Mouse (Mus musculus) R1 (cell line): ENCODE data around the gene Lpar6.
A peak's percentile ranks its signal among the peaks of the same experiment; 100 is the strongest.

ENCODE experiments used
- DNase-seq: peaks from one replicate; pipeline ENCODE4 v3.0.0-alpha.2; 2018; ENCODE audit warnings: low read depth, low spot score

Gene Lpar6

DNA sequence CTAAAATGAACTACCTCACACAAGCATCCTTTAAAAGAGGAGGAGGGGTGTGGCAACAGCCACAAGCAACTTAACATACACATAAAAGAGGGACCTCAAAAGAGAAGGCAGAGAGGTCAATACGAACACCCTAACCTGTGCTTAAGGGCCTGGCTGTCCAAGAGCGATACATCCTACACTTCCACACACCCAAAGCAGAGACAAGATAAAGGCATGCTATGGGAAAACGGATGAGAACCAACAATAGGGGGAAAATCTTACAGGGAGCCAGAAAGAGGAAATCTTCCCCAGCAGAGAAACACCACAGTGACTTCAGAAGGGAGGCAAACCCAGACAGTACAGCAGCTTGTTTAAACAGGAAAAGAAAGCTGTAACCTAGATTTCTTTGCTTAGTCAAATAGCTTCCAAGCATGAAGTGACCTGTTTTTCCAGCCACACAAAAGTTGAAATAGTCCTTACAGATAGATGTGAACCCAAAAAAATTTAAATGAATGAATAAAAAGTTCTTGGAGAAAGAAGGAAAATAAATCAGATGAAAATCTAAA lies 17.8 kb downstream of the Lpar6 start:
- no peak for DNase-seq

GRCm38 (mm10) chr14:73257348-73257747 lies 19.7 kb downstream of the Lpar6 start:
- DNase-seq = no peak

GRCm38 (mm10) chr14:73258181-73258580 lies 20.5 kb downstream of the Lpar6 start:
- no peak for DNase-seq

- DNase-seq = no peak
Measured at GRCm38 (mm10) chr14:73262210-73262609, 24.5 kb downstream of the Lpar6 start.

GRCm38 (mm10) chr14:73266166-73266565 lies 28.5 kb downstream of the Lpar6 start:
- DNase-seq = peak; percentile 82

DNA sequence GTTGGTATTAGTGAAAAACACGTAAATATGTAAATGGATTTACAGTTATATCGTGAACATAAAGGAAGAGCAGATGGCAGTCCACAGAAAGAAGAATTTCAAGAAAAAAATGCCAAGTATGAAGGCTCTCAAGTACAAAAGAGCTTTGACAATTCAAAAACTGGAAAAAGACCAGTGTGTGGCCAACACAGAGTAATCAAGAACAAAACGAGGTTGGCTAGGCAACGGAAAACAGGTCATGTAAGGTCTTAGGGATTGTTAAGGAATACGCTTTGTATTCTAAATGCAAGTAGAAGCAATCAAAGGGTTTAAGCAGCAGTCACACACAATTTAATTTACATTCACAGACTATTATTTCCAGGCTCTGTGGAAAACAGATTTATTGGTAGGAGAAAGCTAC lies 34.1 kb downstream of the Lpar6 start:
- no peak for DNase-seq

DNA sequence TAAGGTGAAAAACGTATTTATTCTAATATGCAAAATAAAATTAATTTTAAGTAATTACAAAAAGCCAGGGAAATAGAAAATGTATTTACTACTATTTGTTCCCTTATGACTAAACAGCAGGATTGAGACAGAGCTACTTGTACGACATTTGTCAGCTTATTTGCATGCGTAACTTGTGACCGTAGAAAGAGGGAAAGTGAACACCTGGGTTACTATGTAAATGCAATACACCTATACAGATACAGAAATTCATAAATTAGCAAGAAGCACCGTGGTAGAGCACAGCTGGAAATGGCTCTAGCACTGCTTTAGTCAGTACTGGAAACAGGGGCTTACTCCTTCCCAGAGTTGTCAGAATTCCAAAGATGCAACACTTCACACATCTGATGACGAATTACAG lies 41.4 kb downstream of the Lpar6 start:
- no peak for DNase-seq

GRCm38 (mm10) chr14:73280996-73281395 lies 43.3 kb downstream of the Lpar6 start:
- no peak for DNase-seq

DNA sequence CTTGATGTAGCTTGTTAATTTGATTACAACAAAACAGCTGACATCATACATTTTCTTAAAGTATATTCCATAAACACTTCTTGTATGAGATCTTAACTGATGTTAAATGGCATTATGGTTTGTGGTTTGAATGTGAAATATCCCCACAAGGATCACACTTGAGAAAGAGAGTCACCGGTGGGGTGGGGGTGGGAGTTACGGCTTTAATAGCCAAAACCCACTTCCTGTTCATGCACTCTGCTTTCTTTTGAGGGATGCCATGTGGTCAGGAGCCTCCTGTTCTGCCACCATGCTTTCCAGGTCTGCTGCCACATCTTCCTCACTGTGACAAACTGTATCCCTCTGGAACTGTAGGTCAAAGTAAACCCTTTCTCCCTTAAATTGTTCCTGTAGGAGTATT lies 52.2 kb downstream of the Lpar6 start:
- DNase-seq = no peak

- no peak for DNase-seq
Measured at GRCm38 (mm10) chr14:73292434-73292833, 54.7 kb downstream of the Lpar6 start.
